Mouse (Mus musculus) Muller cell, postnatal 12 days (primary cell): Measurements from ENCODE around the gene Lamp5.
A peak's percentile ranks its signal among the peaks of the same experiment; 100 is the strongest.

ENCODE experiments used
- DNase-seq: peaks from one replicate; pipeline ENCODE4 v3.0.0-alpha.2; 2015; ENCODE audit errors: inconsistent ontology term

The Lamp5 gene

GRCm38 (mm10) chr2:136051688-136052289, at the start of gene Lamp5:
Gene Lamp5, plus strand, starts transcription at chr2:136052239.
- DNase-seq, result no peak

GRCm38 (mm10) chr2:136003836-136004235, 48.2 kb upstream of the Lamp5 start:
- DNase-seq, result no peak

DNA sequence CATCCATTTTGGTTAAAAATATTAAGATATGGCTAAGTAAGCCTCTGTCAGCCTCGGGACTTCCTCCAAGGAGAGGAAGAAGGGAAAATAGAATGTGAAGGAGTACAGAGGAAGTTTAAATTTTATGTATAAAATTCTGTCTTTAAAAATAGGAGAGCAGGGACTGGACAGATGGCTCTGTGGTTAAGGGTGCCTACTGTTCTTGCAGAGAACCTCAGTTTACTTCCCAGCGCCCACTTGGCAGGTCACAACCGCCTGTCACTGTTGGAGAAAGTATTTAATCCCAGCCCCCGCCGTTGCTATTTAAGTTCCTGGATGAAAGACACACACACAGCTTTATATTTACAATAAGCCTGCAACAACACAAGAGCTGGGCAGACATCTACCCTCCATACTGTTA, 45.8 kb upstream of the Lamp5 start:
- no peak for DNase-seq

DNA sequence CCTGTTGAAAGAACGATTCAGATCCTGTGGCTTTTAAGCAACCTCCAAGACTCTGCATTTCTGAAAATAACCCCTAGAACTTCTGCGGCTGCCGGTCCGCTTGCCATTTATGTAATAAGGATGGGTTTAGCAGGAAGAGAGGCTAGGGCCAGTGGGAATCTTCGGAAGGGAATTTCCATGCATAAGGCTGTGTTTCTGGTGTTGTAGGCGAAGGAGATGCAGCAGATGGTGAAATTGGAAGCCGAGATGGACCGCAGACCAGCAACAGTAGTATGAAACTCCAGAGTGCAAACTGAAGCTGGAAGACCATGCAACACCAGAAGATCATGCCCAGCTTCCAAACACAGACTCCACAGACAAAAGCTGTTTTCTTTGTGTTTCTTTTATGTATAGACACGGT, 39.3 kb upstream of the Lamp5 start:
- no peak for DNase-seq

GRCm38 (mm10) chr2:136048464-136048863, 3.6 kb upstream of the Lamp5 start:
- DNase-seq, result no peak

DNA sequence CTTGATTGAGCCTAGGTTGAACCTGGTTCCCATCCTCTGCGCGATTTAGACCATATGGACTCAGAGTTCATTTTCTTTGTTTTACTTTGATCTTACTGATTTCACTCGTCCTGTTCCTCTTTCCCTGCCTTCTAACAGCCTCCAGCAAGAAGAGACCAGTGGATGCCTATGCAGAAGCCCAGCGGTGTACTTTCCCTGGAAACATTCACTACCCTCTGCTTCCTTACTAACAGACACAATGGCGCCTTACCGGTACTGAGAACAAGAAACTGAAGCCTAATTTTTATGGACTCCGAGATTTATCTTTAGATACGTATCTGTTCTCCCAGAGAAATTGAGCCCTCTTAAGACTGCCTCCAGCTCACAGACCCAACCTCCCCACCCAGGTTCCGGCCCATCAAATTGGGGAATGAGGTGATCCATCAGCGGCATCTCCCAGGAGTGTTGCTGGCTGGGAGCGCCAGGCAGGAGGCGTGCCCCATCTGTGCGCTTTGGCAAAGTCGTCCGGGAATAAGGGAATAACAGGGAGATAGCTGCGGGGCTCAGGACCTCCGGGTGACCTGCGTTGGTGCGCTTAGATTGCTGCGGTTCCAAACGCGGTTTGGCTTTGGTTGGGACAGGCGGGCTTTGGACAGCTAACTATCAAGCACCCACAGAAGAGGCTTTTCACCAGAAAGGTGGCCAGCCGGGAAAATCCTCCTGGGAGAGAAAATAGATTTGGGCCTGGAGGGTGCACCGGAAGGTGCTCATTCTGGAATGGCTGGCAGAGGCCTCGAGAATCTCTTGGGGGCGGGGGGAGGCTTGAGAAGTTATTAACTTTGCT, 1.0 kb upstream of the Lamp5 start:
- no peak for DNase-seq

DNA sequence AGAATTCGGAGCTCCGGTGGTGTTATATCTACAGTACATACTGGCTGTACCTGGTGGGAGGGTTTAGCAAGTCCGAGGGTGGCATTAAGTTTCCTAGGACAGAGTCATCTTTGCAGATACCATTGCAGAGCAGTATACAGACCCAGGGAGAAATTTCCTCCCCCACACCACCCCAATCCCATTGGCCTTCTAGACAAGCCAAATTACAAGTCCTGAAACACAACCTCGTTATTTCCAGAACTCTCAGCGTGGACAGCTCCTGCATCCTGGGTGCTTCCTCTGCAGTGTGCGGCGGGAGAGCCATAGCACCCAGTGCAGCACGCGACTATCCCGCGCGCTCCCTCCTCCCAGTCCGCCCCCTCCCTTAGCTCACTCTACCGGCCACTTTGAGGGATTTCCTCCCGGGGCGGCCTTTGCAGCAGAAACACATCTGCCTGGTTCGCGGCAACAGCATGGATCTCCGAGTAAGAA, 5.9 kb downstream of the Lamp5 start:
- DNase-seq, result peak; percentile 16

- DNase-seq, result peak; percentile 12
Measured at GRCm38 (mm10) chr2:136058398-136058797, 6.4 kb downstream of the Lamp5 start.

DNA sequence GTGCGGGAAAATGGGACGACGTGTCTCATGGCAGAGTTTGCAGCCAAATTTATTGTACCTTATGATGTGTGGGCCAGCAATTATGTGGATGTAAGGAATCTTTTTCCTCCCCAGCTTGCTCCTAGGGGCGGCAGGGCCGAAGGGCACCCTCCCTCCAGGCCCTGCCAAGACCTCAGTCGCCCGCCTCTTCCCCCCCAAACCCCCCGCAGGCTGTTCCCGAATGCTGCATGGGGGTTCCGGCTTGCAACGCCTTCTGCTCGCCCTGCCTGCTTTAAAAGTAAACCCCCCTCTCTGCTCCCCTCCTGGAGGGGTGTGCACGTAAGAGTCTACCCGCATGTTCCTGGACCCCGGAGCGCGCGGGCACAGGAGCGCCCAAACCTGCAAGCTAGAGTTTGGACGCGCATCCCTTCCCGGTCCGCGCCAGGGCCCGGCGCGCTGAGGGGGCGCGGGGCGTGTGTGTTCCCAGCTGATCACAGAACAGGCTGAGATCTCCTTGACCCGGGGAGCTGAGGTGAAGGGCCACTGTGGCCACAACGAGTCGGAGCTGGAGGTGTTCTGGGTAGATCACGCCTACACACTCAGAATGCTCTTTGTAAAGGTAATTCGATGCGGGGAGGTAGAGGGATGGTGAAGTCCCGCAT, 7.1 kb downstream of the Lamp5 start:
- DNase-seq, result no peak

GRCm38 (mm10) chr2:136064356-136064755, 12.3 kb downstream of the Lamp5 start:
- no peak for DNase-seq

DNA sequence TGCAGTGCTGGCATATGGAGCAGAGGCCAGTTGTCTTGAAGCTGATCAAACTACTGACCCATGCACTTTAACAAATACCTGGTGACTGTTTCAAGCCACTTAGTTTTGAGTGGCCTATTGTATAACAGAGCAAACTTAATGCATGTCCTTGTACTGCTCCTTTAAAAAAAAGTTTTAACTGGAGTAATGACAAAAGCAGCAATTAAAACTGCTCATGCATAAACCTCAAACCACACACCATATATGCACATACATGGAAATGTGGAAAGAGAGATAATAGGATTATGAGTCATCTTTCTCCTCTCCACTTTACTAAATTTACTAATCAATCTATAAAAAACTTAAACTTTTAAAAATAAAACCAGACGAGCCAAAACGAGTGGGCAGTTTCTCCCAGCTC, 43.9 kb downstream of the Lamp5 start:
- no peak for DNase-seq

DNA sequence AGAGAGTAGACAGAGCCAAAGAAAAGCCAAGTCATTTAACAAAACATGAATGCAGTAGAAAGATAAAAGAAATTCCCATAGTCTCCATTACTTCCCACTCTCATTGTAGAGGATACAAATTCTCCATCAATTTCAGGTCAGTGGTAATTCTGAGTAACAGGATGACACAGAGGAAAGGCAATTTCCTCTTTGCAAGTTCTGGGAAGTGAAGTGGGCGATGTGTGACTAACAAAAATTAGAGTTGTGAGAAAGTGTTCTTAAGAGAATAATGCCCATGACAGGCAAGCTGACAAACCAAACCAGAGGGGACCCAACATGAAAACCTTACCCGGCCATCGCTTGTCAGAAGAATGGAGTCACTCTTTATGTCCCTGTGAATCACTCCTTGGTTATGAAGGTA, 45.1 kb downstream of the Lamp5 start:
- peak; percentile 36 for DNase-seq

GRCm38 (mm10) chr2:136107597-136107996, 55.6 kb downstream of the Lamp5 start:
- DNase-seq, result peak; percentile 53

GRCm38 (mm10) chr2:136108124-136109037, 56.3 kb downstream of the Lamp5 start:
- DNase-seq, result peak; percentile 63

- DNase-seq, result no peak
Measured at GRCm38 (mm10) chr2:136109038-136109363, 57.0 kb downstream of the Lamp5 start.

DNA sequence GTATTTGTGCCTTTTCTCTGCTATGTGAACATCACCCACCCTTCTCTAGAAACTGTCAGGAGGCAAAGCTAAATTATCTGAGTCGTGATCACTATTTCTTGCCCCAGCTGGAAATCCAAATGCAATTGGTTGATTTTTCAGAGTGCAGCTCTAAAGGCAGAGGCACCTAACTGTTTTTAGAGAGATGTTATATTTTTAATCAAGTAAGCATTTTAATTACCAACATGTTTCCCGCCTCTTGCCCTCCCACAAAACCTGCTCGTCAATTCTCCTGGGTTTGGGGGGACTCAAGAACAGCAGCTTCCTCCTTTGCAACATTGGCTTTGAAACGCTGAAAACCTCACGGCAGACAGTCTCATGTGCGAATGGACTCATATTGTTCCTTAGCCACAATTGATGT, 61.3 kb downstream of the Lamp5 start:
- no peak for DNase-seq

DNA sequence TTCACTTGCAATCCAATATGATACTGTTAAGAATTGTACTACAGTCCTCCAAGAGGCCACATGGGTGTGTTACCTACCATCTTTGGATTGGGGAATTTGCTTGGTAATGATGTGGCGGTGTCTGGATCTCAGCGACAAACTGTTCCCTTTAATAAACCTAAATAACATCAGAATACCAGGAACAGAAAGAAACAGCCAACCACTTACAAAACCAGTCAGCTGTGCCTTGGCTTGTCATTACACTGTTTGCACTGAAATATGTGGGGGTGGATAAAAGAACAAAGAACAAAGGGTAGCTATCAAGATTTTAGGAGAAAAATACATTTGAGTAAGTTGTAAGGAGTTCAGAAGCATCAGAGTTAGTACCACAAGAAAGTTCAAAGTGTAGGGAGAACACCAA, 66.0 kb downstream of the Lamp5 start:
- peak; percentile 18 for DNase-seq
